Mouse (Mus musculus): Measurements from ENCODE around the gene Ccdc92.

Ccdc92 gene

GRCm38 (mm10) chr5:124854202-124854601 lies 8.0 kb downstream of the Ccdc92 start:
- DNase-seq: no peak

GRCm38 (mm10) chr5:124853079-124853478 lies 9.1 kb downstream of the Ccdc92 start:
- DNase-seq: no peak

- DNase-seq: no peak
Observed at GRCm38 (mm10) chr5:124852294-124852693, 9.9 kb downstream of the Ccdc92 start.

GRCm38 (mm10) chr5:124851572-124851971 lies 10.7 kb downstream of the Ccdc92 start:
- DNase-seq: no peak

- no peak for DNase-seq
Observed at GRCm38 (mm10) chr5:124848994-124849393, 13.2 kb downstream of the Ccdc92 start.

GRCm38 (mm10) chr5:124847014-124847413 lies 15.2 kb downstream of the Ccdc92 start:
- no peak for DNase-seq

- no peak for DNase-seq
Observed at GRCm38 (mm10) chr5:124844929-124845328, 17.3 kb downstream of the Ccdc92 start.

GRCm38 (mm10) chr5:124843386-124843785 lies 18.8 kb downstream of the Ccdc92 start:
- DNase-seq: no peak

GRCm38 (mm10) chr5:124840669-124841068 lies 21.6 kb downstream of the Ccdc92 start:
- no peak for DNase-seq

GRCm38 (mm10) chr5:124840202-124840601 lies 22.0 kb downstream of the Ccdc92 start:
- DNase-seq: no peak

- DNase-seq: no peak
Observed at GRCm38 (mm10) chr5:124836621-124837020, 25.6 kb downstream of the Ccdc92 start.

GRCm38 (mm10) chr5:124836075-124836474 lies 26.1 kb downstream of the Ccdc92 start:
- no peak for DNase-seq

- DNase-seq: no peak
Observed at GRCm38 (mm10) chr5:124835218-124835617, 27.0 kb downstream of the Ccdc92 start.

GRCm38 (mm10) chr5:124830331-124830730 lies 31.9 kb downstream of the Ccdc92 start:
- DNase-seq: no peak

GRCm38 (mm10) chr5:124822128-124822894 lies 39.9 kb downstream of the Ccdc92 start:
- no peak for DNase-seq

GRCm38 (mm10) chr5:124817050-124817449 lies 45.2 kb downstream of the Ccdc92 start:
- no peak for DNase-seq

- DNase-seq: no peak
Observed at GRCm38 (mm10) chr5:124814797-124815196, 47.4 kb downstream of the Ccdc92 start.

GRCm38 (mm10) chr5:124812466-124812865 lies 49.8 kb downstream of the Ccdc92 start:
- DNase-seq: no peak

GRCm38 (mm10) chr5:124809708-124810366 lies 52.4 kb downstream of the Ccdc92 start:
- no peak for DNase-seq

GRCm38 (mm10) chr5:124792112-124792511 lies 70.1 kb downstream of the Ccdc92 start:
- DNase-seq: no peak

- DNase-seq: no peak
Observed at GRCm38 (mm10) chr5:124785650-124786049, 76.6 kb downstream of the Ccdc92 start.
